Mouse (Mus musculus) urinary bladder, postnatal 14 days (tissue): ENCODE results near the gene Gm45618.
"Not testable (repeated sequence)": the region's sequence is repeated elsewhere in the genome, so short reads cannot be mapped to it uniquely, and the experiment has no call there.

Source experiments
- DNase-seq: peaks from one replicate; pipeline ENCODE4 v3.0.0; 2021; ENCODE audit warnings: low spot score

The Gm45618 gene

DNA sequence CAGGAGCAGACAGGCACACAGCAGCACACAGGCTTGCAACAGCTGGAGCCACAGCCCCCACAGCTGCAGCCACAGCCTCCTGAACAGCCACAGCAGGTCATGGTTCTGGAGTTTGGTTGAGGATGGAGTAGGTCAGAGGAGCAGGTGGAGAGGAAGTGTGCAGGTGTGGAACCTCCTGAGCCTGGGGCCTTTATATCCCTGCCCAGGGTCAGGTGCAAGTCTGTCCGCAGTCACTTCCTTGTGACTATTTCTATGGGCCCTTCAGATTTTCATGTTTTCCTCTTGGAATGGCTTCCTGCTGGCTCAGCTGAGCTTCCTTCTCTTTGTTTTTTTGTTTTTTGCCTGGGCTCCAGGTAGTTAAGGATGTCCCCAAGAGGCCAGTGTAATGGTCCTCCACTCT, at the start of gene Gm45618:
Gm45618 (minus strand) TSS at position 101 of the 400 bp plus-strand sequence.
- DNase-seq = not testable (repeated sequence)

DNA sequence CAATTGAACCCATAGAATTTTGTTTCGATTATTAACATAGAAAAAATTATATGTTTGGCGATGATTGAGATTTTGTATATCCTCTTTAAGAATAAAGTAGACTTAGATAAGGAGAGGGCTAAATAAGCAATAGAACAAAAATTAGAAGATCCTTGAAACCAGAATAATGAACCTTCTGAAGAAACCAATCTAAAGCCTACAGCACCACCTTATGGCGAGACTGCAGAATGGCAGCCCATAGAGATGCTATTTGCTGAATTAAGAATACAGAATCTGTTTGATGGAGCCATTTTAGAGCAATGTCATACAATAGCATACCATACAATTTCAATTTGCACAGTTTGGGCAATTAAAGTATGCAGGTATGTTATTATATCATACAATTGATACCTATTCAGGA, 49.3 kb upstream of the Gm45618 start:
- DNase-seq = no peak

DNA sequence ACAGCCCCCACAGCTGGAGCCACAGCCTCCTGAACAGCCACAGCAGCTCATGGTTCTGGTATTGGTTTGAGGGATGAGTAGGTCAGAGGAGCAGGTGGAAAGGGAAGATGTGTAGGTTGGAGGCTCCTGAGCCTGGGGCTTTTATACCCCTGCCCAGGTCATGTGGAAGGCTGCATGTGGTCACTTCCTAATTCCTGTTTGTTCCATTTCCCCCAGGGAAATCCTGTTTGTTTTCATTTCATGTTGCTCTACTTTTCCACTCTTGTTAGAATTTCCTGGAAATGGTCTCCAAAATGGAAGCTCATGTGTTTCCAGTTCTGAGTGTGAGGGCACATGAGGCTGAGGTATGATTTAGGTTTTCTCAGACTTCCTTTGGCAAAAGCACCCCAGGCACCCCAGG, 45.1 kb upstream of the Gm45618 start, which contains the start of gene Gm4553:
Gm4553 (minus strand) TSS at position 101 of the 400 bp plus-strand sequence.
- DNase-seq = not testable (repeated sequence)

DNA sequence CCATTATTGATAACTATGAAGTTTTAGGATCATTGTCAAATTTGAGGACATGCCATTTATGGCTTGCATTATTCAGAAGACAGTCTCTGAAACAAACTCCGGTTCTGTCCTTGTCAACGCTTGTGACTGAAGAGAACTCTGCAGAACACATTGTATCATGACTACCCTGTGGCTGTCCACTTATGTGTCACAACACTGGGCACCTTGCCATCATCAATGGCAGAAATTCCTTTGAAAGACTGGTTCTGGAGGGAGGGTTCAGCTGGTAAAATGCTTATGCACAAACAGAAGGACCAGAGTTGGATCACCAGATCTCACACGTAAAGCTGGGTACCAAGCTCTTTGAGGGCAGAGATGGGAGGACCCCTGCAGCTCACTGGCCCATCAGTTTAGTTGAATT, 38.8 kb upstream of the Gm45618 start:
- DNase-seq = no peak

DNA sequence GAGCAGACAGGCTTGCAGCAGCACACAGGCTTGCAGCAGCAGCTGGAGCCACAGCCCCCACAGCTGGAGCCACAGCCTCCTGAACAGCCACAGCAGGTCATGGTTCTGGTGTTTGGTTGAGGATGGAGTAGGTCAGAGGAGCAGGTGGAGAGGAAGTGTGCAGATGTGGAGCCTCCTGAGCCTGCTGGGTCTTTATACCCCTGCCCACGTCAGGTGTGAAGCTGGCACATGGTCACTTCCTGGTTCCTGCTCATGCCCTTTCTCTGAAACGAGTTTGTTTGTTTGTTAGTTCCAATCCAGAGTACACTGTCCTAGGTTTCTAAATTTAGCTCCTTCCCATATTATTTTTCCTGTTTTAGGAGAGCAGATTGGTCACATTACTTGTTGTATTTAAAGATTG, 36.5 kb upstream of the Gm45618 start, which contains the start of gene Gm29735:
Gm29735 (minus strand) TSS at position 101 of the 400 bp plus-strand sequence.
- not testable (repeated sequence) for DNase-seq

DNA sequence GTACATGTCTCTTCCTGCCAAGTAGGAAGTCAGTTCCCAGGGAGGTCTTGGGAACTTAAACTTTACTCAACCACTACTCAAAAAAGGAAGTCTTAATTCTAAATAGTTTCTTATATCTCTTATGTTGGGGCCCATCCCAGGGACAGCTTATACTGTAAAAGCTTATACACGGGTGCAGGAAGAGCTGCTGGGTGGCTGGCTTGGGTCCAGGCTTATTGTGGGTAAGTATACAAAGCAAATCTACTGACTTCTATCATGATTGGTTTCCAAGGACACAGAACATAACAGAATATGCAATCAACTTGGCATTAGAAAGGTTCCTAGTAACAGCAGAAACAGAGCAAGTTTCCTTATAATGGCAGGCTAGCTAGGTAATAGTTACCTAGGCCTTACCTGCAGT, 34.8 kb upstream of the Gm45618 start:
- no peak for DNase-seq

DNA sequence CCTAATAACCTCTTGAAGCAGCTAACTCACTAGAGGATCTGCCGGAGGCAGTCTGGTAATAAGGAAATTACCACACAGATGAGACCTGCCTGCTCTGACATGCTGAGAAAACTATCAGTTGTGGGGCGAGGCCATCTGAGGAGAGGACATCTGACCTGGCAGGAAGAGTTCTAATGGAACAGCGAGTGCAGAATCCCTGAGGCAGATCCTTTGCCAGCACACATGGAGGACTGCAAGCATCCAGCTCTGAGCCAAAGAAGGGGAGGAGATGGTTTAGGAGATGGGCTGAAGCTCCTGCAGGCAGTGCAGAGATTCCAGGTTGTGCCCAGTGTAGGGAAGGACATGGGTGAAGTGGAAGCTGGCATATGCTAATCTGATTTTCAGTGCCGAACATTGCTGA, 31.7 kb upstream of the Gm45618 start:
- DNase-seq = no peak

DNA sequence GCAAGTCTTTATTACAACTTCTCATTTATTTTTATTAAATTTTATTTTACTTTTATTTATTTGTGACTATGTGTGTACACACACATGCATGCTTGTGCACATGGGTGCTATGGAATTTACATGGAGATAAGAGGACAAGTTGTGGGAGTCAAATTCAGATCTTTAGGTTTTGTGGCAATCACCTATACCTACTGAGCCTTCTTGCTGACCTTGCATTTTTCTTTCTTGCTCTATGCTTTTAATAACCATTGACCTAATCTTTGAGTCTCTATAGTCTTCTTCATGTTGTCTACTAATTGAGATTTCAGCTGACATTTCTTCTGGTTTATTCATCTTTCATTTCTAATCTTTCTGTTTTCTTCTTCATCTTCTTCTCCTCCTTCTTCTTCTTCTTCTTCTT, 28.1 kb upstream of the Gm45618 start:
- DNase-seq = no peak

DNA sequence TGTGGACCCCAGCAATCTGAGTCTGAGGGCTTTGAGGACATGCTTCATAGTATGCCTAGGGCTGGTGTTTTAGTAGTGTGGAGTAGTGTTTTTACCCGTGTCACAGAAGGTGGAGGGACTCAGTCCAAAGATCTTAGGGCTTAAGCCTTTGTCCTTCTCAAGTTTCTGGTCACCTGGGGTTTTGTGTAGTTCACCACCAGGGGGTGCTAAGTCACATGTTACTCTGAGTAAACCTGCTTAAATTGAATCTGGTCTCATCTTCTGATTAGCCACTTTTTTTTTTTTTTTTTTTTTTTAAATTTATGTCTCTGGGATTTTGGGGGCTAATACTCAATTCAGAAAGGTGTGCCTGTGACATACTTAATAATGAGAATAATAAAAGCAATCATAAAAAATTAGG, 25.5 kb upstream of the Gm45618 start:
- DNase-seq = peak; percentile 55

DNA sequence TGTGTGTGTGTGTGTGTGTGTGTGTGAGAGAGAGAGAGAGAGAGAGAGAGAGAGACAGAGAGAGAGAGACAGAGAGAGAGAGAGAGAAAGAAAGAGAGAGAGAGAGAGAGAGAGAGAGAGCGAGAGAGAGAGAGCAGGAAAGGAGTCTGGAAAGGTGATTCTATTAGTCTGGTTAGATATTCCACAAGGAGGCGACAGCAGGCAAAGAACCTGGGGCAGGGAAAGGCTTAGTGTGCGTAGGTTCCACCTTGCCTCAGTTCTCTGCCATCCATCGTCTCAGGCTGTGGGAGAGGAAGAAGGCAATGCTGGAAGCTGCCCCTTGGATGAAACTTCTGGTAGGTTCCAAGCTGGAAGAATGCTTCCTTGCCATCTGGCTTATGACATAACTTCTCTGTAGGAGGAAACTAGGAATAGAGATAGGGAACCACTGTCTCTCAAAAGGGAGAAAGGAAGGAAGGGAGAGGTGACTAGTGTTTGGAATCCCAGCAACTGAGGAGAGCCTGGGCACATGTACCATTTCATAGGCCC, 24.9 kb upstream of the Gm45618 start:
- DNase-seq = no peak

DNA sequence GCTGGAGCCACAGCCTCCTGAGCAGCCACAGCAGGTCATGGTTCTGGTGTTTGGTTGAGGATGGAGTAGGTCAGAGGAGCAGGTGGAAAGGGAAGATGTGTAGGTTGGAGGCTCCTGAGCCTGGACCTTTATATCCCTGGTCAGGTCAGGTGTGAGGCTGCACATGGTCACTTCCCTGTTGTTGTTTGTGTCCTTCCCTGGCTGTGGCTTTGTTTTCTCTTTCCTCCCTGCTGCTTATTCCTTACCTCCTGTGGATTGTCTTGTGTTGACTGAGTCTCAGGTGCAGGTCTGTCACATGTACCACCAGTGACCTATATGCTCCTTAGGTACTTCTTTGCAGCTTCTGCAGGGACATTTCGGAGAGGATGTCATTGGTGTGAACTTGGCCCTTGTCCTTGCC, 24.0 kb upstream of the Gm45618 start, which contains the start of gene Gm45337:
Gm45337 (minus strand) TSS at position 101 of the 400 bp plus-strand sequence.
- no peak for DNase-seq

DNA sequence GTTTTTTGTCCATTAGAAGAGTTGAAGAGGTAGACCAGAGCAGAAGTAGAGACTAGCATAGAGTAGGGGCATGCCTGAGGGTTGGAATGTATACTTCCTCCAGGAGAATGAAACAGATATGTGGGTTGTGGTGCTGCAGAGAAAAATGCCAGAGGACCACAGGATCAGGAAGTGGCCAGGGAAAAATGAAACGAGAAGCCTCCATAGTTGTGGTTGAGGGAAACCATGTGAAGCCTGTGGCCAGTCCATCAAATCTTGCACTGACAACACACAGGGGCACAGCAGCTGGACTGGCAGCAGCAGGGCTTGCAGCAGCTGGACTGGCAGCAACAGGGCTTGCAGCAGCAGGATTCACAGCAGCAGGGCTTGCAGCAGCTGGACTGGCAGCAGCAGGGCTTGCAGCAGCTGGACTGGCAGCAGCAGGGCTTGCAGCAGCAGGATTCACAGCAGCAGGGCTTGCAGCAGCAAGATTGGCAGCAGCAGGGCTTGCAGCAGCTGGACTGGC, 23.0 kb upstream of the Gm45618 start:
- DNase-seq = not testable (repeated sequence)

DNA sequence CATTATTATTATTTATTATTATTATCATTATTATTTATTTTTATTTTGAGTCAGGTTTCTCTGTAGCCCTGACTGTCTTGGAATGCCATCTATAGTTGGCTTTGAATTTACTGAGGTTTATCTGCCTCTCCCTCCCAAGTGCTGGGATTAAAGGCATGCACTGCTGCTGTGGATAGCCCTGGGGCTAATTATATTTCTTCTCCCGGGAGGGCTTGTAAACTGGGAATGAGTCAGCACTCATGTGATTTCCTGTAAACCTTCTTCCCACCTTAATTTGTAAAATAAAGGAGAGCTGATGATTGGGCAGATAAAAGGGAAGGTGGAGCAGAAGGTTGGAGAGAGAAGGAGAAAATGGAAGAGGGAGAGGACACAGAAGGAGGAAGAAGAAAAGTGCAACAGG, 20.2 kb upstream of the Gm45618 start:
- no peak for DNase-seq

DNA sequence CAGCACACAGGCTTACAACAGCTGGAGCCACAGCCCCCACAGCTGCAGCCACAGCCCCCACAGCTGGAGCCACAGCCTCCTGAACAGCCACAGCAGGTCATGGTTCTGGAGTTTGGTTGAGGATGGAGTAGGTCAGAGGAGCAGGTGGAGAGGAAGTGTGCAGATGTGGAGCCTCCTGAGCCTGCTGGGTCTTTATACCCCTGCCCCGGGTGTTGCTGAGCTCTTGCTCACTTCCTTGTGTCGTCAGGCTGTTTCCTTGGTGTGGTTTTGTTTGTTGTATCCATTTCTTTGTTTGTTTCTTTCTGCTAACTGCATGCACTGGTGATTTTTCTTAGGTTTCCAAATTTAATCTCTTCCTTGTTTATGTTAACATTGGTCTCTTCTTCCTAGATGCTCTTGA, 15.4 kb upstream of the Gm45618 start, which contains the start of gene Gm39115:
Gm39115 (minus strand) TSS at position 101 of the 400 bp plus-strand sequence.
- not testable (repeated sequence) for DNase-seq

DNA sequence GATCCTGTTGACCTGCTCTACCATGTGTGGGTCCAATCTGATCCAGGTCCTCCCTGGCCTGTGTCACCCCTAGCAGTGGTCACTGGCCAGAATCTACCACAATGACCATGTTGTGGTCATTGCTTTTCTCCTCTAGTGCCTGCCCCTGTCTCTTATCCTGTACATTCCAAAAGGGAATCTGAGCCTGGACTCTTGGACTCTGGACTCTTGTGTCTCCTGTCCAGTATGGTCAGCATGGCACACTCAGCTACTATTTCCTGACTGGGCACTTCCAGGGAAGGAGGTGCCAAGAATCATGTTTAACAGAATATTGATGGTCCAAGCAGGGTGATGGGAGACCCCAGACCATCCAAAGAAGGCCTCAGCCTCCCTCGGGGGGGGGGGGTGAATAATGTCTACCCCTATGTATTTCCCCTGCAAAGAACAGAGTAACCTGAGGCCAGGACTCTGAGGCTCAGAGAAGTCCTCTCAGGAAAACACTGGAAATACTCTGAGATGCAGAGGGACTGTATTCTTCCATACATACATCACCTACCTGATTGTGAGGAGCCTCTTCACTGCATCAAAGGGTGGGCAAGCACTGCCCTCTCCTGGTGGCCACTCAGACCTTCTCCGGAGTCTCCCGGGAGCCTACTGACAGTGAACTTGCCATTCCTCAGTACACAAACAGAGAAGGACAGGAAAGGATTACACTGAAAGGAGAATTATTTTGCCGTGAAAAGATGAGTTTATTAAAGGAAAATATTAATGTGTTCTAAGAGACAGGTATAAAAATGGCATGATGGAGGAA, 13.9 kb upstream of the Gm45618 start:
- DNase-seq = no peak

DNA sequence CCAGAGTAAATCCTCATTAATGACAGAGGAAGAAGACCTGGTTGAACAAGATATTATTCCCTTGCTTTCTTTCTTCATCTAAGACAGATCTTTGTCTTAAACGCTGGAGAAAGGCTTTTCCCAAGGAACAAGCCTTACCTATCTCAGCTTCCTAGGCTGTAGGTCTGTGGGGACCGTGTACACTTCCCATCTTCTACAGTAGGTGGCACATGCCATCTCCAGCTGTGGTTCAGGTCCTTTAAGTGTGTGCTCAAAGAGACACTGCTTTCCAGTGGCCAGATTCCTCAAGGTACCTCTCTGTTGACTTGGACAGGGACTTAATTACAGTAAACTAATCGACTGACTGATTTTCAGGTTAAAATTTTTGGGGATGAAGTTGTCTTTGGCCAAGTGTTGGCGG, 8.3 kb upstream of the Gm45618 start:
- no peak for DNase-seq

DNA sequence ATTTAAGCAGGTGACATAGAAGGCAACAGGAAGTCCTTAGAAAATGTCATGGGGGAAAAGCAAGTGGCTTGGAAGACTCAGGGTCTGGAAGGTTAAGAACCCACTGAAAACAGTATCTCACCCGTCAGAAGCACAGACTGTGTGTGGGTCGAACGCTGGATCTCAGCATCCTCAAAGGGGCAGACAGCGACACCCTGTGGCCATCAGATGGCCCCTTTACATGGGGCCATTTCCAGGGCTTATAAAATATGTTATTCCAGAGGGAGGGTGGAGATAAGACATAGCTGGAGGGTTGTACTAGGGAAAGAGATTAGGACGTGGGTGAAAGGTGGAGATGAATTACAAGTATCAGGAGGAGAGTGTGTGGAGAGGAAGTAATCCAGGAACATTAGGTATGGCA, 897 bp downstream of the Gm45618 start:
- DNase-seq = no peak

DNA sequence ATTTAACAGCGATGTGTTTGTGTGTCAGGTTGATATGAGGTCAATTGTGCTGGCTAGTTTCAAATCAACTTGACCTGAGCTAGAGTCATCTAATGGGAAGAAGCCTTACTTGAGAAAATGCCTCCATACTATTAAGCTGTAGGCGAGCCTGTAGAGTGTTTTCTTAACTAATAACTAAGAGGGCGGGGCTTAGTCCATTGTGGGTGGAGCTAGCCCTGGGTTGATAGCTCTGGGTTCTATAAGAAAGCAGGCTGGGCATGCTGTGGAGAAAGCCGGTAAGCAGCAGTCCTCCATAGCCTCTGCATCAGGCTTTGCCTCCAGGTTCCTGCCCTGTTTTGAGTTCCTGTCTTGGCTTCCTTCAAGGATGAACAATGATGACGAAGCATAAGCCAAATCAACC, 15.8 kb downstream of the Gm45618 start:
- no peak for DNase-seq

DNA sequence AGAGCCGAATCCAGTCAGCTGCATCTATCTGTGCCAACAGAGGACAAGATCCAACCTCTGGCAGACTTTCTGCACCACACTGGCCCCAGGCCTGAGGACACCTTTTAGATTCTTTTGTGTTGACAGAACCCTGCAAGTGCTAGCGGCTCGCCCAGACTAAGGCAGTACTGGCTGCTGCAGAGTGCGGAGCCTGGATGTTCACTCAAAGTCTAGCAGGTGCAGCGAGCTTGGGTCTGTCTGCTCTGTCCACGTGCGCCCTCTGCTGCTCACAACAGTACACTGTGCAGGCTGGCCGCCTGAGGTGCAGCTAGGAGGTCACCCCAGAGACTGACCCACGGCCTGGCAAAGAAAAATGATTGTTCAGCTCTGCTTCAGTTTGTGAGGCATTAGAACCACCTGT, 22.8 kb downstream of the Gm45618 start:
- DNase-seq = peak; percentile 82

DNA sequence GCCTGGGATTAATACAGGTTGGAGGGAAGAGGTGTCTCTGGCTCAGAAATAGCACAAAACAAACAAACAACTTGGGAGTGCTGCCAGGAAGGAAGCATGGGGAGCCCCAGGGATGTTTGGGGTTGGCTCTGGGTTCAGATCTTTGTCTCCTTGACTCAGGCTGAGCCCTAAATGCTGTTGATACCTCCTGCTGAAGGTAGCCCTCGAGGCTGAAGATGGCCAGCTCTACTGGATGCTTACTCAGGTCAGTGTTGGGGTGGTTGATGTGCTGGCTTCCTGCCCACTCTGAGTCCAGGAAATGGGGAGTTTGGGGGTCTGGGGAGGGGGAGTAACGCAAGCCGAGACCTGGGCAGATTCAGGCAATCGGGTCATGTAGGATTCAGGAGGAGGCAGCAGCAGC, 23.8 kb downstream of the Gm45618 start:
- DNase-seq = no peak

DNA sequence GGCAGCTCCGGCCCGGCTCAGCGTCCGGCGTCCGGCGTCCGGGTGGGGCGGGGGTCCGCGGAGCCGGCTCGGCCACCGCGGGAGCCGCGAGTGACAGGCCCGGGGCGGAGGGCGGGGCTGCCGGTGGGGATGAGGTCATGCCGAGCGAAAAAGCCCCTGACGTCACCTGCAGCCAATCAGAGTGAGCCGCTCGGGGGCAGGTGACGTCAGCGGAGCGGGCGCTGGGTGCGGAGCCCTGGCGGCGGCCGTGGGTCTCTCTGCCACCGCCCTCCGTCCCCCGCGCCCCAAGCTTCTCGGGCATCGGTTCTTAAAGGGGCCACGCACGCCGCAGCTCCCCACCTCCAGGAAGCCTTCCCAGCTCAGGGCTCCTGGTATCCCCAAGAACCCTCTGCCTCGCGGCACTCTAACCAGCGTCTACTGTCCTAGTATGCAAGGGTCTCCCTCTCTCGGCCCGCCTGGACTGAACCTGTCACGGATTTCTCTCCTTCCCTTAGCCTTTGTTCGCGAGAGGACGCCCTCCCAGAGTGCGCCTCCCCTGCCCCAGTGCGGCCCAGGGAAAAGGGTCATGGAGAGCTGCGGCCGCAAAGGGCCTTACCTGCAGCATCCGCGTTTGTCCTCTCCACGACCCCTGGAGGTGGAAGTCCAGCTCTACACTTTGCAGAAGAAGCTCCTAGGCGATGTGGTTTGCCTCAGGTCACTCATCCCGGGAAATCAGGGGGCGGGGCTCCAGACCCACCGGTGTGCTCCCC, 25.2 kb downstream of the Gm45618 start, which contains the start of gene Dusp8:
Dusp8 (minus strand) TSS at position 661 of the 749 bp plus-strand sequence.
- DNase-seq = peak; percentile 85
